Mouse (Mus musculus) neural tube, embryonic 15.5 days (tissue): ENCODE data around the gene Crispld2. TPM values are rescaled to one million over a fixed set of nuclear protein-coding genes. Genes with fewer than 3 reads are reported as not detected.

Experiments used
- ATAC-seq: fragments of 200-750 bp; cut with Nextera tagmentation; 2 replicates; pipeline ENCODE4 v1.8.0; 2017; ENCODE audit warnings: mild to moderate bottlenecking, moderate TSS enrichment, moderate library complexity; ENCODE audit not compliant: low FRiP score
- H3K27ac ChIP-seq: fragments of 300-500 bp; sonication (generic); replicated peaks from 2 replicates; pipeline ENCODE4 v1.5.1; 2015; ENCODE audit warnings: mild to moderate bottlenecking, inconsistent platforms
- H3K27me3 ChIP-seq: fragments of 300-500 bp; sonication (generic); replicated peaks from 2 replicates; pipeline ENCODE4 v1.6.1; 2015; ENCODE audit warnings: inconsistent platforms
- H3K36me3 ChIP-seq: fragments of 300-500 bp; sonication (generic); 2 replicates; pipeline ENCODE4 v1.6.1; 2015; ENCODE audit warnings: inconsistent platforms
- H3K4me1 ChIP-seq: fragments of 300-500 bp; sonication (generic); 2 replicates; pipeline ENCODE4 v1.6.1; 2015; ENCODE audit warnings: inconsistent platforms
- H3K4me2 ChIP-seq: fragments of 300-500 bp; sonication (generic); 2 replicates; pipeline ENCODE4 v1.6.1; 2015; ENCODE audit warnings: inconsistent platforms, mild to moderate bottlenecking, moderate library complexity
- H3K4me3 ChIP-seq: fragments of 300-500 bp; sonication (generic); replicated peaks from 2 replicates; pipeline ENCODE4 v1.5.1; 2015; ENCODE audit warnings: mild to moderate bottlenecking, inconsistent platforms
- H3K9ac ChIP-seq: fragments of 300-500 bp; sonication (generic); replicated peaks from 2 replicates; pipeline ENCODE4 v1.6.1; 2015; ENCODE audit warnings: mild to moderate bottlenecking, inconsistent platforms
- H3K9me3 ChIP-seq: fragments of 300-500 bp; sonication (generic); replicated peaks from 2 replicates; pipeline ENCODE4 v1.6.1; 2016; ENCODE audit warnings: inconsistent platforms
- WGBS: fragments of 180-500 bp; shearing (Covaris S2); methylation state at CpG from one replicate; pipeline ENCODE4 v1.1.7; 2015; ENCODE audit warnings: mixed read lengths; 5-methylcytosine and 5-hydroxymethylcytosine counted together
- polyA plus RNA-seq: library from polyadenylated mRNA; unstranded; fragments of >200 nt; fragmentation: Nextera tagmentation; extraction: Ambion mirVana; gene quantifications from 2 replicates; pipeline ENCODE4 v1.2.1, GENCODE M21; 2015

Gene Crispld2
- polyA plus RNA-seq = 2.6 and 5.8 TPM in 2 replicates

- Histone ChIP-seq H3K36me3 (no peaks in the 10 kb centered on the region), H3K9ac (no peak within 1 kb of the TSS), H3K27me3 (peaks cover 32% of the 10 kb centered on the region), H3K9me3 (no peaks in the 10 kb centered on the region), H3K4me3 (peak within 1 kb of the TSS; percentile 39), H3K4me2 (peak within 1 kb of the TSS; percentile 73), H3K4me1 (peaks cover 12% of the 10 kb centered on the region), H3K27ac (no peak within 1 kb of the TSS)
- WGBS = 0% methylated on average over 25 of the region's 25 CpGs
- peak; percentile 91 for ATAC-seq
These were observed at the start of gene Crispld2 for GRCm38 (mm10) chr8:119992249-119992648. Gene Crispld2 (plus strand): TSS chr8:119992438.

- H3K9ac ChIP-seq = no peak overlapping the region
- 77% methylated on average over 10 of the region's 10 CpGs for WGBS
- no peaks in the 10 kb centered on the region for H3K27me3 ChIP-seq
- no peak overlapping the region for H3K27ac ChIP-seq
- no peak overlapping the region for H3K4me3 ChIP-seq
- peaks cover 40% of the 10 kb centered on the region for H3K36me3 ChIP-seq
- H3K4me2 ChIP-seq = no peak overlapping the region
- peaks cover 43% of the 10 kb centered on the region for H3K4me1 ChIP-seq
- no peak for ATAC-seq
- H3K9me3 ChIP-seq = no peaks in the 10 kb centered on the region
These were observed 48.6 kb upstream of the Crispld2 start for GRCm38 (mm10) chr8:119943616-119944015.

GRCm38 (mm10) chr8:119944096-119944811 lies 48.0 kb upstream of the Crispld2 start:
- H3K27ac ChIP-seq = no peak overlapping the region

GRCm38 (mm10) chr8:119946326-119946865 lies 45.8 kb upstream of the Crispld2 start:
- ATAC-seq = no peak
- 62% methylated on average over 8 of the region's 8 CpGs for WGBS
- H3K36me3 ChIP-seq = peaks cover 53% of the 10 kb centered on the region
- no peak overlapping the region for H3K9ac ChIP-seq
- no peaks in the 10 kb centered on the region for H3K9me3 ChIP-seq
- H3K4me2 ChIP-seq = no peak overlapping the region
- H3K4me3 ChIP-seq = no peak overlapping the region
- H3K27me3 ChIP-seq = no peaks in the 10 kb centered on the region
- H3K4me1 ChIP-seq = peaks cover 30% of the 10 kb centered on the region
- no peak overlapping the region for H3K27ac ChIP-seq

More at GRCm38 (mm10) chr8:119944096-119944811, 48.0 kb upstream of the Crispld2 start:
- Histone ChIP-seq H3K9ac (no peak overlapping the region), H3K4me3 (no peak overlapping the region), H3K4me1 (peaks cover 38% of the 10 kb centered on the region), H3K4me2 (no peak overlapping the region), H3K36me3 (peaks cover 40% of the 10 kb centered on the region), H3K9me3 (no peaks in the 10 kb centered on the region), H3K27me3 (no peaks in the 10 kb centered on the region)
- WGBS = 64% methylated on average over 9 of the region's 9 CpGs
- ATAC-seq = peak; percentile 22; the same call in 1 of the 2 replicates

GRCm38 (mm10) chr8:119947653-119948052 lies 44.6 kb upstream of the Crispld2 start:
- Histone ChIP-seq H3K27me3 (no peaks in the 10 kb centered on the region), H3K9ac (no peak overlapping the region), H3K4me3 (no peak overlapping the region), H3K4me2 (no peak overlapping the region), H3K27ac (no peak overlapping the region), H3K36me3 (peaks cover 51% of the 10 kb centered on the region), H3K9me3 (no peaks in the 10 kb centered on the region), H3K4me1 (peaks cover 36% of the 10 kb centered on the region)
- 70% methylated on average over 19 of the region's 19 CpGs for WGBS
- no peak for ATAC-seq

- Histone ChIP-seq H3K4me2 (no peak overlapping the region), H3K9ac (no peak overlapping the region), H3K9me3 (no peaks in the 10 kb centered on the region), H3K4me1 (peaks cover 36% of the 10 kb centered on the region), H3K36me3 (peaks cover 53% of the 10 kb centered on the region), H3K4me3 (no peak overlapping the region), H3K27me3 (no peaks in the 10 kb centered on the region), H3K27ac (no peak overlapping the region)
- 70% methylated on average over 15 of the region's 15 CpGs for WGBS
- ATAC-seq = no peak
These were observed 43.9 kb upstream of the Crispld2 start for GRCm38 (mm10) chr8:119948340-119948739.

- no peak overlapping the region for H3K9ac ChIP-seq
- H3K4me2 ChIP-seq = no peak overlapping the region
- peaks cover 27% of the 10 kb centered on the region for H3K4me1 ChIP-seq
- H3K36me3 ChIP-seq = peaks cover 82% of the 10 kb centered on the region
- 38% methylated on average over 7 of the region's 7 CpGs for WGBS
- H3K4me3 ChIP-seq = no peak overlapping the region
- no peaks in the 10 kb centered on the region for H3K9me3 ChIP-seq
- no peak overlapping the region for H3K27ac ChIP-seq
- no peak for ATAC-seq
- no peaks in the 10 kb centered on the region for H3K27me3 ChIP-seq
These were observed 40.0 kb upstream of the Crispld2 start for GRCm38 (mm10) chr8:119952282-119952681.

- H3K9ac ChIP-seq = no peak overlapping the region
- H3K4me2 ChIP-seq = no peak overlapping the region
- no peak overlapping the region for H3K4me3 ChIP-seq
- H3K27ac ChIP-seq = 0 out of 2 replicates have a peak overlapping the region, but pooled peaks have one; percentile 2
- WGBS = 33% methylated on average over 5 of the region's 5 CpGs
- H3K36me3 ChIP-seq = peaks cover 84% of the 10 kb centered on the region
- H3K27me3 ChIP-seq = no peaks in the 10 kb centered on the region
- peaks cover 24% of the 10 kb centered on the region for H3K4me1 ChIP-seq
- H3K9me3 ChIP-seq = no peaks in the 10 kb centered on the region
- no peak for ATAC-seq
These were observed 39.5 kb upstream of the Crispld2 start for GRCm38 (mm10) chr8:119952747-119953146.

- Histone ChIP-seq H3K4me1 (peaks cover 14% of the 10 kb centered on the region), H3K9me3 (no peaks in the 10 kb centered on the region), H3K9ac (no peak overlapping the region), H3K36me3 (peaks cover 78% of the 10 kb centered on the region), H3K27ac (no peak overlapping the region), H3K4me3 (no peak overlapping the region), H3K4me2 (no peak overlapping the region), H3K27me3 (no peaks in the 10 kb centered on the region)
- 93% methylated on average over 8 of the region's 8 CpGs for WGBS
- no peak for ATAC-seq
These were observed 36.9 kb upstream of the Crispld2 start for GRCm38 (mm10) chr8:119955333-119955732.

- Histone ChIP-seq H3K4me1 (peaks cover 12% of the 10 kb centered on the region), H3K9ac (no peak overlapping the region), H3K36me3 (peaks cover 53% of the 10 kb centered on the region), H3K27ac (no peak overlapping the region), H3K27me3 (no peaks in the 10 kb centered on the region), H3K9me3 (no peaks in the 10 kb centered on the region), H3K4me3 (no peak overlapping the region), H3K4me2 (no peak overlapping the region)
- no peak for ATAC-seq
- 94% methylated on average over 10 of the region's 10 CpGs for WGBS
These were observed 34.2 kb upstream of the Crispld2 start for GRCm38 (mm10) chr8:119958076-119958475.

GRCm38 (mm10) chr8:119960531-119961104 lies 31.6 kb upstream of the Crispld2 start:
- no peak overlapping the region for H3K4me2 ChIP-seq
- peaks cover 5% of the 10 kb centered on the region for H3K4me1 ChIP-seq
- WGBS = 41% methylated on average over 5 of the region's 5 CpGs
- no peaks in the 10 kb centered on the region for H3K9me3 ChIP-seq
- H3K36me3 ChIP-seq = peaks cover 28% of the 10 kb centered on the region
- peak; percentile 64 for ATAC-seq
- peak overlapping the region; percentile 34; the same call in 1 of the 2 replicates for H3K27ac ChIP-seq
- no peak overlapping the region for H3K9ac ChIP-seq
- H3K4me3 ChIP-seq = no peak overlapping the region
- H3K27me3 ChIP-seq = no peaks in the 10 kb centered on the region

GRCm38 (mm10) chr8:119964859-119965258 lies 27.4 kb upstream of the Crispld2 start:
- WGBS = 85% methylated on average over 4 of the region's 4 CpGs
- no peak for ATAC-seq
- H3K27me3 ChIP-seq = no peaks in the 10 kb centered on the region
- H3K9me3 ChIP-seq = no peaks in the 10 kb centered on the region
- no peak overlapping the region for H3K4me2 ChIP-seq
- H3K4me3 ChIP-seq = no peak overlapping the region
- H3K4me1 ChIP-seq = peaks cover 5% of the 10 kb centered on the region
- no peak overlapping the region for H3K9ac ChIP-seq
- no peak overlapping the region for H3K27ac ChIP-seq
- H3K36me3 ChIP-seq = no peaks in the 10 kb centered on the region
